Mouse (Mus musculus): ENCODE measurements around the gene Macf1. TPM values are rescaled to one million over a fixed set of nuclear protein-coding genes. Genes with fewer than 3 reads are reported as not detected.

The Macf1 gene
- polyA plus RNA-seq, 1 experiment from 2014 or later, result 71.0 TPM

- no peak overlapping the region for H3K27ac ChIP-seq (replicated peaks; ENCODE audit: low read depth, low read length)
- H3K27me3 ChIP-seq (ENCODE audit: control insufficient read depth, insufficient read depth, low read length), result no peaks in the 10 kb centered on the region
- no peaks in the 10 kb centered on the region for H3K4me1 ChIP-seq (ENCODE audit: control insufficient read depth, insufficient read depth, low read length)
- no peak overlapping the region for H3K4me2 ChIP-seq (ENCODE audit: low read depth, severe bottlenecking)
- H3K9ac ChIP-seq (ENCODE audit: low read length), result no peak overlapping the region
- no peak overlapping the region for H3K4me3 ChIP-seq (ENCODE audit: low read depth, low read length)
- ATAC-seq (ENCODE audit: insufficient number of reproducible peaks, low FRiP score, low TSS enrichment, low read depth) (no peak), DNase-seq (ENCODE audit: low spot score) (no peak)
- no peaks in the 10 kb centered on the region for H3K36me3 ChIP-seq (ENCODE audit: control insufficient read depth, insufficient read depth, low read length)
- 82% methylated on average over 3 of the region's 3 CpGs for WGBS
- no peaks in the 10 kb centered on the region for H3K9me3 ChIP-seq (ENCODE audit: control insufficient read depth, low read length)
These were observed 369.7 kb downstream of the Macf1 start for GRCm38 (mm10) chr4:123314497-123314896.

- no peak for ATAC-seq (ENCODE audit: insufficient number of reproducible peaks, low FRiP score, low TSS enrichment, low read depth)
These were observed 371.1 kb downstream of the Macf1 start for GRCm38 (mm10) chr4:123313010-123313409.

DNA sequence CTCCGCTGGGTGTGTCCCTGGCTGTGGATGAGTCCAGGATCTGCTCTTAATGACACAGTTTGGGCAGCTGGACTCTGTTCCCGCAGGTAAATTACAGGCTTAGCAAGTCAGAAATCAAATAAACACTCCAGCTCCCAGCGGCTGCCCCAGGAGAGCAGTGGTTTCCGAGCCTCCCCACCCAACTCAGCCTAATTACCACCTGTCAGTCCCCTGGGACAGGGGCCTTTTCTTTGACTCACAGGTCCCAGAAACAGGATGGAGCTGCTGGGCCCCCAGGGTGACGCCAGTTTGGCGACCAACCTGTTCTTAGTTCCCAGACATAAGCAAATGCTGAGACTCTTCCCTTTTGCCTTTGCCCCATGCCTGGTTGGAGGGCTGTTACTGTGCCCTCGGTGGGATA, 372.3 kb downstream of the Macf1 start:
- H3K4me1 ChIP-seq (ENCODE audit: control insufficient read depth, insufficient read depth, low read length), result no peaks in the 10 kb centered on the region
- 78% methylated on average over 7 of the region's 7 CpGs for WGBS
- no peak overlapping the region for H3K9ac ChIP-seq (ENCODE audit: low read length)
- H3K36me3 ChIP-seq (ENCODE audit: control insufficient read depth, insufficient read depth, low read length), result no peaks in the 10 kb centered on the region
- H3K27me3 ChIP-seq (ENCODE audit: control insufficient read depth, insufficient read depth, low read length), result no peaks in the 10 kb centered on the region
- no peak overlapping the region for H3K27ac ChIP-seq (replicated peaks; ENCODE audit: low read depth, low read length)
- no peak overlapping the region for H3K4me2 ChIP-seq (ENCODE audit: low read depth, severe bottlenecking)
- DNase-seq (ENCODE audit: low spot score) (no peak), ATAC-seq (ENCODE audit: insufficient number of reproducible peaks, low FRiP score, low TSS enrichment, low read depth) (no peak)
- H3K4me3 ChIP-seq (ENCODE audit: low read depth, low read length), result no peak overlapping the region
- H3K9me3 ChIP-seq (ENCODE audit: control insufficient read depth, low read length), result no peaks in the 10 kb centered on the region

More at GRCm38 (mm10) chr4:123313010-123313409, 371.1 kb downstream of the Macf1 start:
- Histone ChIP-seq H3K4me3 (ENCODE audit: low read depth, low read length) (no peak overlapping the region), H3K27ac (replicated peaks; ENCODE audit: low read depth, low read length) (no peak overlapping the region), H3K9me3 (ENCODE audit: control insufficient read depth, low read length) (no peaks in the 10 kb centered on the region), H3K27me3 (ENCODE audit: control insufficient read depth, insufficient read depth, low read length) (no peaks in the 10 kb centered on the region), H3K9ac (ENCODE audit: low read length) (no peak overlapping the region), H3K36me3 (ENCODE audit: control insufficient read depth, insufficient read depth, low read length) (no peaks in the 10 kb centered on the region), H3K4me2 (ENCODE audit: low read depth, severe bottlenecking) (no peak overlapping the region), H3K4me1 (ENCODE audit: control insufficient read depth, insufficient read depth, low read length) (no peaks in the 10 kb centered on the region)
- no peak for DNase-seq (ENCODE audit: low spot score)
- 86% methylated on average over 6 of the region's 6 CpGs for WGBS

GRCm38 (mm10) chr4:123308292-123308691, 375.9 kb downstream of the Macf1 start:
- Histone ChIP-seq H3K36me3 (ENCODE audit: control insufficient read depth, insufficient read depth, low read length) (peaks cover 5% of the 10 kb centered on the region), H3K9ac (ENCODE audit: low read length) (no peak overlapping the region), H3K27me3 (ENCODE audit: control insufficient read depth, insufficient read depth, low read length) (no peaks in the 10 kb centered on the region), H3K4me3 (ENCODE audit: low read depth, low read length) (no peak overlapping the region), H3K4me1 (ENCODE audit: control insufficient read depth, insufficient read depth, low read length) (no peaks in the 10 kb centered on the region), H3K9me3 (ENCODE audit: control insufficient read depth, low read length) (no peaks in the 10 kb centered on the region), H3K4me2 (ENCODE audit: low read depth, severe bottlenecking) (no peak overlapping the region), H3K27ac (replicated peaks; ENCODE audit: low read depth, low read length) (no peak overlapping the region)
- 63% methylated on average over 3 of the region's 3 CpGs for WGBS
- DNase-seq (ENCODE audit: low spot score), result no peak
- ATAC-seq (ENCODE audit: insufficient number of reproducible peaks, low FRiP score, low TSS enrichment, low read depth), result no peak

- Histone ChIP-seq H3K9ac (ENCODE audit: low read length) (no peak overlapping the region), H3K4me2 (ENCODE audit: low read depth, severe bottlenecking) (no peak overlapping the region), H3K9me3 (ENCODE audit: control insufficient read depth, low read length) (no peaks in the 10 kb centered on the region), H3K27ac (replicated peaks; ENCODE audit: low read depth, low read length) (no peak overlapping the region), H3K4me1 (ENCODE audit: control insufficient read depth, insufficient read depth, low read length) (no peaks in the 10 kb centered on the region), H3K4me3 (ENCODE audit: low read depth, low read length) (no peak overlapping the region), H3K36me3 (ENCODE audit: control insufficient read depth, insufficient read depth, low read length) (peaks cover 18% of the 10 kb centered on the region), H3K27me3 (ENCODE audit: control insufficient read depth, insufficient read depth, low read length) (no peaks in the 10 kb centered on the region)
- 81% methylated on average over 10 of the region's 10 CpGs for WGBS
- DNase-seq (ENCODE audit: low spot score), result no peak
- no peak for ATAC-seq (ENCODE audit: insufficient number of reproducible peaks, low FRiP score, low TSS enrichment, low read depth)
These were observed 377.2 kb downstream of the Macf1 start for GRCm38 (mm10) chr4:123306999-123307398.

DNA sequence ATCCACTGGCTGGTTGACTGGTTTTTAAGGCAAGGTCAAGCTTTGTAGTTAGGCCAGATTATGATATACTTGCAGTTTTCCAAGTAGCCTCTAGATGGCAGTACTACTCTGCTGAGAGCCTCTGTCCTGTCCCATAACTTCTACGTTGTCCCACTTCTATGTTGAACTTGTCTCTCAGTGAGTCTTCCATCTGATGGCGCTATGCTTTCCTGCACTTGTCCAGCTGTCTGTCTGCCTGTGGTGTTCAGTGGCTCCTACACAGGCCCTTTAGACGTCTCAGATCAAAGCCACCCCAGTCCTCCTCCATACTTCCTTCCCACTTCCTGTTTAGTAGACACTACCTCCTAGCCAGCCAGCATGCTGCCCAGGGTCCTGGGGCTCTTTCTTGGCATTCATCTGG, 378.4 kb downstream of the Macf1 start:
- DNase-seq (ENCODE audit: low spot score), result peak; percentile 40
- Histone ChIP-seq H3K27me3 (ENCODE audit: control insufficient read depth, insufficient read depth, low read length) (no peaks in the 10 kb centered on the region), H3K36me3 (ENCODE audit: control insufficient read depth, insufficient read depth, low read length) (peaks cover 19% of the 10 kb centered on the region), H3K4me1 (ENCODE audit: control insufficient read depth, insufficient read depth, low read length) (no peaks in the 10 kb centered on the region), H3K4me3 (ENCODE audit: low read depth, low read length) (no peak overlapping the region), H3K9ac (ENCODE audit: low read length) (no peak overlapping the region), H3K9me3 (ENCODE audit: control insufficient read depth, low read length) (no peaks in the 10 kb centered on the region), H3K4me2 (ENCODE audit: low read depth, severe bottlenecking) (no peak overlapping the region), H3K27ac (replicated peaks; ENCODE audit: low read depth, low read length) (no peak overlapping the region)
- 34% methylated on average over 3 of the region's 3 CpGs for WGBS
- ATAC-seq (ENCODE audit: insufficient number of reproducible peaks, low FRiP score, low TSS enrichment, low read depth), result 0 out of 2 replicates have a peak, but pooled peaks have one; percentile 24

Small RNA genes lying within 50 kb of the gene (microRNA-seq; reads per million reads assigned to microRNA genes)
- not detected for gene Mir6398

Other genes with a start within 250 kb of the Macf1 start
- gene Ndufs5, start 33.8 kb upstream of the Macf1 start, polyA plus RNA-seq (2014; fragmentation: Nextera tagmentation; extraction: Ambion mirVana), result 327 and 334 TPM in 2 replicates
- 68.8 and 69.0 TPM in 2 replicates for gene Akirin1, start 66.0 kb upstream of the Macf1 start, polyA plus RNA-seq (2014; fragmentation: Nextera tagmentation; extraction: Ambion mirVana)
- 1.3 and 1.7 TPM in 2 replicates for gene Rhbdl2, start 103.5 kb upstream of the Macf1 start, polyA plus RNA-seq (2014; fragmentation: Nextera tagmentation; extraction: Ambion mirVana)
- gene 4933427I04Rik, start 175.3 kb upstream of the Macf1 start, polyA plus RNA-seq (2014; fragmentation: Nextera tagmentation; extraction: Ambion mirVana), result 0.11 TPM in 1 of 2 replicates, not detected in the other
- gene Mycbp, start 220.5 kb upstream of the Macf1 start, polyA plus RNA-seq (2014; fragmentation: Nextera tagmentation; extraction: Ambion mirVana), result 80.7 and 82.8 TPM in 2 replicates
- gene Rragc, start 233.1 kb upstream of the Macf1 start, polyA plus RNA-seq (2014; fragmentation: Nextera tagmentation; extraction: Ambion mirVana), result 42.1 and 47.0 TPM in 2 replicates
- gene 4930535I16Rik, start 233.7 kb upstream of the Macf1 start, polyA plus RNA-seq (2014; fragmentation: Nextera tagmentation; extraction: Ambion mirVana), result not detected in 2 replicates